Mouse (Mus musculus): ENCODE measurements around the gene Krtap4-13. TPM values are rescaled to one million over a fixed set of nuclear protein-coding genes. Genes with fewer than 3 reads are reported as not detected.

Krtap4-13 gene
- polyA plus RNA-seq (2012), result not detected in 2 replicates

DNA sequence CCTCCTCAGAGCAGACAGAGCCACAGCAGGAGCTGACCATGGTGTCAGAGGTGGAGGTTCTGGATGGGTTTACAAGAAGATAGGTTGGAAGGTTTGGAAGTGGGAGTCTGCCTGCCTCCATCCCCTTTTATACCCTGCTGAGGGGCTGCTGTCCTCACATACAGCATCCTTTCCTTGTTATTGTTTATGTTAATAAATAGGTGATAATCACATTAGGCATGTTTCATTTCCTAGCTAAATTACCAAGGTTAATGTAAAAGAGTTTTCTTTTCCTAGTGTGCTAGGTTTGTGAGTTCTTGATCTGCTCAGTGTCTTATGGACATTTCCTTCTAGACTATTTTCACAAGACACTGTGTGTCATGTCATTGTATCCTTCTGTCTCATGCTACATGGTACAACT, at the start of gene Krtap4-13:
Gene Krtap4-13 (minus strand): TSS at position 101 of the 400 bp plus-strand sequence.

DNA sequence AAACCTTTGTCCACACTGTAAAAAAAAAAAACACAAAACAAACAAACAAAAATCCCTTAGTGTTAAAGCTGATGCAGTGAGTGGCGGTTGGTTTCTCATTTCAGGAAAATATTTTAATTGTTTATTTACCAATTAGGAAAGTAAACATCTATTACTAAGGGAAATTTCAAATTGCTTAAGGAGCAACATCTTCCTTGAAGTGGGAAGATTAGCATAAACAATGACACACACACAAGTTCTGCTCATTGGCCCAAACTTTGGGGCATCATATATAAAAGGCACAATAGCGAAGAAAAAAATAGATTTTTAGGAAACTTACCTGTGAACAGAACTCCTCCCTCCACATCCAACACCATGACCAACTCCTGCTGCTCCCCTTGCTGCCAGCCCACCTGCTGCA, 47.9 kb upstream of the Krtap4-13 start, which contains the start of gene Gm11568:
Gene Gm11568 (plus strand): TSS at position 301 of the 400 bp plus-strand sequence.

DNA sequence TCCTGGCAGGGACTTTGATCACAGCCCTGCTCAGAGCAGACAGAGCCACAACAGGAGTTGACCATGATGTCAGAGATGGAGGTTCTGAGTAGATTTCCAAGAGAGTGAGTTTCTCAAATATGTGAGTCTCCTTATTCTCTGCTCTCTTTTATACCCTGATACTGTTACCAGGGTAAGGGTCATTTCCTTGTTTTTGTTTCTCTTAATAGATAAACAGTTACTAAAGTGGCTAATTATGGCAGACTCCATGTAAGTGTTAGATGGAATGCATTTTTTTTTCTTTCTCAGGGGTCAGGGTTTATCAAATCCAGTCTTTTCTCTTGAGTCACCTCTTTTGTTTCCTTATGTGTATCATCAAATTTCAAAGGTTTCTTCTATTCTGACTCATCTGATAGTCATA, 41.8 kb upstream of the Krtap4-13 start, which contains the start of gene Krtap4-16:
Gene Krtap4-16 (minus strand): TSS at position 101 of the 400 bp plus-strand sequence.

DNA sequence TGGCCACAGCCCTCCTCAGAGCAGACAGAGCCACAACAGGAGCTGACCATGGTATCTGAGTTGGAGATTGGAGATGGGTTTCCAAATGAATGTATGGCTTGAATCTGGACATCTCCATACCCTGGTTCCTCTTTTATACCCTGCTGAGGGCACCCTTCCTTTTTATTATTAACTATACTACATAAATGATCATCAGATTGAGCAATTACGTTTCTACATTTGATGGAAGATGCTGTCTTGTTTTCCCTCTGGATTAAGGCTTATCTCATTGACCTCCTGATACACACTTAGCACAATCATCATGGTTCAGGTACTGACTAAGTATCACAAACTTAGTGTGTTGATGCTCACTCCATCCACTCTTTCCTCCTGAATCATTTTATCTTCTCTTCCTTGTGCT, 28.3 kb upstream of the Krtap4-13 start, which contains the start of gene 2300003K06Rik:
Gene 2300003K06Rik (minus strand): TSS at position 101 of the 400 bp plus-strand sequence.

DNA sequence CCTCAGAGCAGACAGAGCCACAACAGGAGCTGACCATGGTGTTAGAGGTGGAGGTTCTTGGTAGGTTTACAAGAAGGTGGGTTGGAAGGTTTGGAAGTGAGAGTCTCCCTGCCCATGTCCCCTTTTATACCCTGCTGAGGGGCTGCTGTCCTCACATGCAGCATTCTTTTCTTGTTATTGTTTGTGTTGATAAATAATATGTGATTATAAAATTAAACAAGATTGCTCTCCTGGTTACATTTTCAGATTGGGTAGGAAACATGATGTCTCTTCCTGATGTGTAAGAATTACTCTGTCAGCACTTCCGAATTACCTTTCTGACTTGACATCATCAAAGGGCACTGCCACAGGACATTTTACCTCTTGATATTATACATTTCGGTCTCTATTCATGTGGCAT, 5.9 kb upstream of the Krtap4-13 start, which contains the start of gene Gm11564:
Gene Gm11564 (minus strand): TSS at position 101 of the 400 bp plus-strand sequence.

DNA sequence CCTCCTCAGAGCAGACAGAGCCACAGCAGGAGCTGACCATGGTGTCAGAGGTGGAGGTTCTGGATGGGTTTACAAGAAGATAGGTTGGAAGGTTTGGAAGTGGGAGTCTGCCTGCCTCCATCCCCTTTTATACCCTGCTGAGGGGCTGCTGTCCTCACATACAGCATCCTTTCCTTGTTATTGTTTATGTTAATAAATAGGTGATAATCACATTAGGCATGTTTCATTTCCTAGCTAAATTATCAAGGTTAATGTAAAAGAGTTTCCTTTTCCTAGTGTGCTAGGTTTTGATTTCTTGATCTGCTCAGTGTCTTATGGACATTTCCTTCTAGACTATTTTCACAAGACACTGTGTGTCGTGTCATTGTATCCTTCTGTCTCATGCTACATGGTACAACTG, 5.3 kb downstream of the Krtap4-13 start, which contains the start of gene Gm11554:
Gene Gm11554 (minus strand): TSS at position 101 of the 400 bp plus-strand sequence.

DNA sequence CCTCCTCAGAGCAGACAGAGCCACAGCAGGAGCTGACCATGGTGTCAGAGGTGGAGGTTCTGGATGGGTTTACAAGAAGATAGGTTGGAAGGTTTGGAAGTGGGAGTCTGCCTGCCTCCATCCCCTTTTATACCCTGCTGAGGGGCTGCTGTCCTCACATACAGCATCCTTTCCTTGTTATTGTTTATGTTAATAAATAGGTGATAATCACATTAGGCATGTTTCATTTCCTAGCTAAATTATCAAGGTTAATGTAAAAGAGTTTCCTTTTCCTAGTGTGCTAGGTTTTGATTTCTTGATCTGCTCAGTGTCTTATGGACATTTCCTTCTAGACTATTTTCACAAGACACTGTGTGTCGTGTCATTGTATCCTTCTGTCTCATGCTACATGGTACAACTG, 10.9 kb downstream of the Krtap4-13 start, which contains the start of gene Gm11569:
Gene Gm11569 (minus strand): TSS at position 101 of the 400 bp plus-strand sequence.

DNA sequence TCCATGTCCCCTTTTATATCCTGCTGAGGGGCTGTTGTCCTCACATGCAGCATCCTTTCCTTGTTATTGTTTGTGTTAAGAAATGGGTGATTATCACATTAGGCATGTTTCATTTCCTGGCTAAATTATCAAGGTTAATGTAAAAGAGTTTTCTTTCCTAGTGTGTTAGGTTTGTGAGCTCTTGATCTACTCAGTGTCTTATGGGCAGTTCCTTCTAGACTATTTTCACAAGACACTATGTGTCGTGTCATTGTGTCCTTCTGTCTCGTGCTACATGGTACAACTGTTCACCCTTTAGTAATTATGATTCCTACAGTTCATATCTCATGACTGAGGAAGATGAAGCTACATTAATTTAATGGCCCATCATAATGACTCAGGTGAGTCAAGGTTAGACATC, 16.3 kb downstream of the Krtap4-13 start, which contains the start of gene Gm11596:
Gene Gm11596 (minus strand): TSS at position 101 of the 400 bp plus-strand sequence.

DNA sequence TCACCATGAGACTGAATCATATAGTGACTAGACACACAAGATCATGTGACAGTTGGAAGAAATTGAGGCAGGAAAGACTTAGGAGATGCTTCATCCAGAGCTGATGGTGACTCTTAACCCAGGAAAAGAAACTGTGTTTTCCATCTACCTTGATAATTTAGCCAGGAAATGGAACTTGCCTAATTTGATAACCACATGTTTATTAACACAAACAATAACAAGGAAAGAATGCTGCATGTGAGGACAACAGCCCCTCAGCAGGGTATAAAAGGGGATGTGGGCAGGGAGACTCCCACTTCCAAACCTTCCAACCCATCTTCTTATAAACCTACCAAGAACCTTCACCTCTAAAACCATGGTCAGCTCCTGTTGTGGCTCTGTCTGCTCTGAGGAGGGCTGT, 24.8 kb downstream of the Krtap4-13 start, which contains the start of gene Krtap4-9:
Gene Krtap4-9 (plus strand): TSS at position 301 of the 400 bp plus-strand sequence.

DNA sequence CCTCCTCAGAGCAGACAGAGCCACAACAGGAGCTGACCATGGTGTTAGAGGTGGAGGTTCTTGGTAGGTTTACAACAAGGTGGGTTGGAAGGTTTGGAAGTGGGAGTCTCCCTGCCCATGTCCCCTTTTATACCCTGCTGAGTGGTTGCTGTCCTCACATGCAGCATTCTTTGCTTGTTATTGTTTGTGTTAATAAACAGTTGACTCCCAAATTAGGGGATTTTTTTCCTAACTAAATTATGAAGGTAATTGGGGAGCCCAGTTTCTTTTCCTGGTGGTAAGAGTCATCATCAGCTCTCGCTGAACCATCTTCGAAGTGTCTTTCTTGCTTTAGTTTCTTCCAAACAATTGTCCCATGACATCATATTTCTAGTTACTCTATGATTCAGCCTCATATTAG, 29.1 kb downstream of the Krtap4-13 start, which contains the start of gene Krtap4-8:
Gene Krtap4-8 (minus strand): TSS at position 101 of the 400 bp plus-strand sequence.

DNA sequence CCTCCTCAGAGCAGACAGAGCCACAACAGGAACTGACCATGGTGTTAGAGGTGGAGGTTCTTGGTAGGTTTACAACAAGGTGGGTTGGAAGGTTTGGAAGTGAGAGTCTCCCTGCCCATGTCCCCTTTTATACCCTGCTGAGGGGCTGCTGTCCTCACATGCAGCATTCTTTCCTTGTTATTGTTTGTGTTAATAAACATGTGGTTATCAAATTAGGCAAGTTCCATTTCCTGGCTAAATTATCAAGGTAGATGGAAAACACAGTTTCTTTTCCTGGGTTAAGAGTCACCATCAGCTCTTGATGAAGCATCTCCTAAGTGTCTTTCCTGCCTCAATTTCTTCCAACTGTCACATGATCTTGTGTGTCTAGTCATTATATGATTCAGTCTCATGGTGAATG, 36.9 kb downstream of the Krtap4-13 start, which contains the start of gene Gm11595:
Gene Gm11595 (minus strand): TSS at position 101 of the 400 bp plus-strand sequence.

Other genes with a start within 250 kb of the Krtap4-13 start
- gene Krtap3-1, start 243.3 kb downstream of the Krtap4-13 start, polyA plus RNA-seq (2012), result not detected in 2 replicates
- not detected in 2 replicates for gene Krtap1-5, start 228.9 kb downstream of the Krtap4-13 start, polyA plus RNA-seq (2012)
- gene Krtap1-4, start 226.2 kb downstream of the Krtap4-13 start, polyA plus RNA-seq (2012), result not detected in 2 replicates
- gene Krtap1-3, start 218.6 kb downstream of the Krtap4-13 start, polyA plus RNA-seq (2012), result not detected in 2 replicates
- gene Krtap9-3, start 211.8 kb downstream of the Krtap4-13 start, polyA plus RNA-seq (2012), result not detected in 2 replicates
- not detected in 2 replicates for gene Gm11938, start 206.6 kb downstream of the Krtap4-13 start, polyA plus RNA-seq (2012)
- not detected in 2 replicates for gene Gm11937, start 199.7 kb downstream of the Krtap4-13 start, polyA plus RNA-seq (2012)
- not detected in 2 replicates for gene Krtap2-4, start 195.0 kb downstream of the Krtap4-13 start, polyA plus RNA-seq (2012)
- not detected in 2 replicates for gene Gm11562, start 189.5 kb downstream of the Krtap4-13 start, polyA plus RNA-seq (2012)
- 0.11 TPM in 1 of 2 replicates, not detected in the other for gene Krtap4-1, start 181.7 kb downstream of the Krtap4-13 start, polyA plus RNA-seq (2012)
- not detected in 2 replicates for gene Krtap4-2, start 174.8 kb downstream of the Krtap4-13 start, polyA plus RNA-seq (2012)
- not detected in 2 replicates for gene Krtap4-7, start 165.8 kb downstream of the Krtap4-13 start, polyA plus RNA-seq (2012)
- not detected in 2 replicates for gene Gm11555, start 159.7 kb downstream of the Krtap4-13 start, polyA plus RNA-seq (2012)
- gene Gm11563, start 150.9 kb downstream of the Krtap4-13 start, polyA plus RNA-seq (2012), result not detected in 2 replicates
- 0.08 TPM in 1 of 2 replicates, not detected in the other for gene Krtap4-6, start 143.9 kb downstream of the Krtap4-13 start, polyA plus RNA-seq (2012)
- gene Gm14190, start 119.2 kb downstream of the Krtap4-13 start, polyA plus RNA-seq (2012), result not detected in 2 replicates
- not detected in 2 replicates for gene Gm14180, start 75.6 kb downstream of the Krtap4-13 start, polyA plus RNA-seq (2012)
- not detected in 2 replicates for gene Gm11595, start 37.0 kb downstream of the Krtap4-13 start, polyA plus RNA-seq (2012)
- not detected in 2 replicates for gene Krtap4-8, start 29.2 kb downstream of the Krtap4-13 start, polyA plus RNA-seq (2012)
- not detected in 2 replicates for gene Krtap4-9, start 24.7 kb downstream of the Krtap4-13 start, polyA plus RNA-seq (2012)
- gene Gm11596, start 16.4 kb downstream of the Krtap4-13 start, polyA plus RNA-seq (2012), result not detected in 2 replicates
- gene Gm11569, start 11.0 kb downstream of the Krtap4-13 start, polyA plus RNA-seq (2012), result not detected in 2 replicates
- gene Gm11554, start 5.4 kb downstream of the Krtap4-13 start, polyA plus RNA-seq (2012), result not detected in 2 replicates
- gene Gm11564, start 5.8 kb upstream of the Krtap4-13 start, polyA plus RNA-seq (2012), result not detected in 2 replicates
- gene 2300003K06Rik, start 28.2 kb upstream of the Krtap4-13 start, polyA plus RNA-seq (2012), result not detected in 2 replicates
- not detected in 2 replicates for gene Krtap4-16, start 41.7 kb upstream of the Krtap4-13 start, polyA plus RNA-seq (2012)
- gene Gm11568, start 48.0 kb upstream of the Krtap4-13 start, polyA plus RNA-seq (2012), result not detected in 2 replicates
- not detected in 2 replicates for gene Gm11559, start 54.6 kb upstream of the Krtap4-13 start, polyA plus RNA-seq (2012)
- gene Krtap9-1, start 63.5 kb upstream of the Krtap4-13 start, polyA plus RNA-seq (2012), result not detected in 2 replicates
- gene Gm11567, start 69.3 kb upstream of the Krtap4-13 start, polyA plus RNA-seq (2012), result not detected in 2 replicates
- gene Krtap31-1, start 98.0 kb upstream of the Krtap4-13 start, polyA plus RNA-seq (2012), result not detected in 2 replicates
- gene Gm11565, start 104.9 kb upstream of the Krtap4-13 start, polyA plus RNA-seq (2012), result not detected in 2 replicates
- not detected in 2 replicates for gene Krtap31-2, start 126.4 kb upstream of the Krtap4-13 start, polyA plus RNA-seq (2012)
- not detected in 2 replicates for gene Krtap9-5, start 138.6 kb upstream of the Krtap4-13 start, polyA plus RNA-seq (2012)
- gene Krtap29-1, start 169.2 kb upstream of the Krtap4-13 start, polyA plus RNA-seq (2012), result not detected in 2 replicates
- gene Krtap16-1, start 176.7 kb upstream of the Krtap4-13 start, polyA plus RNA-seq (2012), result not detected in 2 replicates
- gene Krtap17-1, start 184.1 kb upstream of the Krtap4-13 start, polyA plus RNA-seq (2012), result not detected in 2 replicates
- not detected in 2 replicates for gene Krt33a, start 206.3 kb upstream of the Krtap4-13 start, polyA plus RNA-seq (2012)
- not detected in 2 replicates for gene Krt33b, start 220.0 kb upstream of the Krtap4-13 start, polyA plus RNA-seq (2012)
- gene Krt34, start 231.7 kb upstream of the Krtap4-13 start, polyA plus RNA-seq (2012), result not detected in 2 replicates
- not detected in 2 replicates for gene Krt31, start 240.7 kb upstream of the Krtap4-13 start, polyA plus RNA-seq (2012)